Mouse (Mus musculus): ENCODE data around the gene Gm1993.
"Not testable (repeated sequence)": the region's sequence is repeated elsewhere in the genome, so short reads cannot be mapped to it uniquely, and the experiment has no call there.

The Gm1993 gene

GRCm38 (mm10) chrX:25570352-25570751 is at the start of gene Gm1993:
Gm1993 (minus strand) TSS chrX:25570452.
- DNase-seq (ENCODE audit: low spot score): not testable (repeated sequence)
